Mouse (Mus musculus): ENCODE measurements around the gene AU040320.

DNA sequence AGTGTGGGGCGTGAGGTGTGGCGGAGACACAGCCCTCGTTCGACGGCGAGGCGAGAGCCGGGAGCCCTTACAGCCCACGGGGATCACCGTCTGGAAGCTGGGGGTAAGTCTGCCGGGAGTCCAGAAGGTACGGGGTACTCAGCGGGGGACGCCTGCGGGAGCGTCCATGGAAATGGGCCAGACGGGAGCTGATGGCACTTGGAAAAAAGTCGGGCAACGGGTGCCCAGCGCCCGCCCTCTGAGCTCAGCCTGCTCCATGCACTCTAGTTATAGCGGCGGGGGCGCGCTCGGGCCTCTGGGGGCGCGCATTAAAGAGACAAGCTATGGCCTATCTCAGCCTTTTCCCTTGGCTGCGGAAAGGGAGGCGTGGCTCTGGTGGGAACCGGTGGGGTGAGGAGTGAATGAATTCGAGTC is 17.3 kb upstream of the AU040320 start, which contains the start of gene Tfap2e:
- TF ChIP-seq CTCF (IDR thresholded peaks at IDR 0.05; ENCODE audit: control insufficient read depth, insufficient read depth, insufficient read length), result no peak
- TF ChIP-seq MAX (IDR thresholded peaks at IDR 0.05), result no peak
- TF ChIP-seq CEBPB (IDR thresholded peaks at IDR 0.05; ENCODE audit: low read depth), result no peak
- no peak for TF ChIP-seq USF1 (IDR thresholded peaks at IDR 0.05; ENCODE audit: low read depth)
- no peak for TF ChIP-seq MYOG (IDR thresholded peaks at IDR 0.05; ENCODE audit: control insufficient read depth, extremely low read depth, insufficient read length)

Data from C2C12 (cell line).